Mouse (Mus musculus) kidney, postnatal 25 days (tissue): ENCODE measurements around the gene Ankrd65.
"Not testable (repeated sequence)": the region's sequence is repeated elsewhere in the genome, so short reads cannot be mapped to it uniquely, and the experiment has no call there.

Source experiments
- DNase-seq, 2 experiments: peaks; one replicate each; pipeline ENCODE4 v3.0.0; 2021; ENCODE audit warnings: mixed read lengths in 2 of 2

The Ankrd65 gene

GRCm38 (mm10) chr4:155774971-155775740 lies 15.1 kb upstream of the Ankrd65 start:
- DNase-seq: peak; percentile 75 to 86

- DNase-seq: peak; percentile 68 to 74
Observed at GRCm38 (mm10) chr4:155775855-155776254, 14.4 kb upstream of the Ankrd65 start.

GRCm38 (mm10) chr4:155776704-155777335 lies 13.4 kb upstream of the Ankrd65 start:
- DNase-seq: peak in 1 of 2 experiments; percentile 68

- DNase-seq: no peak
Observed at GRCm38 (mm10) chr4:155777816-155778215, 12.4 kb upstream of the Ankrd65 start.

GRCm38 (mm10) chr4:155779498-155779897 lies 10.7 kb upstream of the Ankrd65 start:
- no peak for DNase-seq

DNA sequence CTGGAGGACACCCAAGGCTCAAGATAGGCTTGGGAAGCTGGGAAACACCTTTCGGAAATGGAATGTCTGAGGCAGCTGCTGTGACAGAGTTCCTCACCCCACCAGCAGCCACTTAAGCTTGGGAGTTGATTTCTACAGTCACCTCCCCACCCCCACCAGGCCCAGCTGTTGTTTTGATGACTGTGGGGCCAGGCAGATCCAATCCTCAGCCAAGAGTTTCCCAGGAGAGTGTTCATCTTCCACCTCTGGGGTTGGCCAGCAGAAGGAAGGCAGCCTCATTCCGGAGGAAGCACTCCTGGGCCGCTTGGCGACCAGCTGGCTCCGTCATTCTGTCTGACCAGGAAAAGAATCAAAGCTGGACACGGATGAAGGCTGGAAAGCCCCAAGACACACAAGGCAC lies 9.3 kb upstream of the Ankrd65 start:
- peak; percentile 75 to 89 for DNase-seq

- DNase-seq: no peak
Observed at GRCm38 (mm10) chr4:155783486-155784080, 6.7 kb upstream of the Ankrd65 start.

DNA sequence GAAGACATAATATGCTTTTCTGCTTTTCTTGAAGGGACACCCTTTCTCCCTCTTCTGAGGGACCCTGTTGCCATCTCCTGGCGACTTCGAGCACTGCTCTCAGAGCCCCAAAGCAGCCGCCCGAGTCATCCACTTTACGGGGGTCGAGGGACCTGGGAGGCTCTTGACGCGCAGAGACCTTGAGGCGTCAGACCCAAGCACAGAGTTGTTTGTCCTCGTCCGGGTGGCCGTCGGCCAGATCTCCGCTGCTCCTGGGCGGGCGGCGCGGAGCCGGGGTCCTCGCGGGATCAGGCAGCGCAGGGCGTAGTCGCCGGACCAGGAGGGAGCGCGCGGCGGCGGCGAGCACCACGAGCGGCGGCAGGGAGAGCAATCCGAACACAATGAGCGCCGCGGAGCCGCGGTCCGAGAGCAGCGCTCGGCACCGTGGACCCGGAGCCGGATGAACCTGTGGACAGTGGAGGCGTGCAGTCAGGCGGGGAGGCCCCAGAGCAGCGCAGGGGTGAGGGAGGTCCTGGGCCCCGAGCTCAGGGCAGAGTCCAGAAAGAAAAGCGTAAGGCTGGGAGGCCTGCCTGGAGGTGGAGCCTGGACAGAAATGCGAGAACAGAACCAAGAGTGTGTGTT lies 6.0 kb upstream of the Ankrd65 start:
- peak; percentile 79 to 93 for DNase-seq

GRCm38 (mm10) chr4:155785246-155785645 lies 5.0 kb upstream of the Ankrd65 start:
- DNase-seq: no peak

- no peak for DNase-seq
Observed at GRCm38 (mm10) chr4:155785819-155786218, 4.4 kb upstream of the Ankrd65 start, which contains the start of gene Tmem88b. Tmem88b (minus strand) TSS chr4:155785874.

DNA sequence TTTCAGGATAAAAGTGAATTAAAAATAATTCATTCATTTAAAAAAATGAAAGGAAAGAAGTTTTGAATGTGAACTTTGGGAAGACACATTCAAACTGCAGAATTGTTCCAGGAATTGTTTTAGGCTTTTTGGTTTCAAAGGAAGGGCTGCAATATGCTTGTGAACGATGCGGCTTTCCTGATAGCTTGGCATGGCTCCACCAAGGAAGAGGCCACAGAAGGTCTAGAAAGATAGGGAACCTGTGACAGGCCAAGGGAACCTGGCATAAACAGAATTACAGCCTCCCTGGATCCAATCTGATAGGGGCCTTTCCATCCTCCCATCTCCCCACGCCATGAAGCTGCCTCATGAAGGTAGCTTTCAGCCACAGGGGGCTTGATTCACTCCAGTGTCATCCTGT lies 1.9 kb upstream of the Ankrd65 start:
- DNase-seq: no peak

GRCm38 (mm10) chr4:155788833-155789232 lies 1.4 kb upstream of the Ankrd65 start:
- not testable (repeated sequence) for DNase-seq

DNA sequence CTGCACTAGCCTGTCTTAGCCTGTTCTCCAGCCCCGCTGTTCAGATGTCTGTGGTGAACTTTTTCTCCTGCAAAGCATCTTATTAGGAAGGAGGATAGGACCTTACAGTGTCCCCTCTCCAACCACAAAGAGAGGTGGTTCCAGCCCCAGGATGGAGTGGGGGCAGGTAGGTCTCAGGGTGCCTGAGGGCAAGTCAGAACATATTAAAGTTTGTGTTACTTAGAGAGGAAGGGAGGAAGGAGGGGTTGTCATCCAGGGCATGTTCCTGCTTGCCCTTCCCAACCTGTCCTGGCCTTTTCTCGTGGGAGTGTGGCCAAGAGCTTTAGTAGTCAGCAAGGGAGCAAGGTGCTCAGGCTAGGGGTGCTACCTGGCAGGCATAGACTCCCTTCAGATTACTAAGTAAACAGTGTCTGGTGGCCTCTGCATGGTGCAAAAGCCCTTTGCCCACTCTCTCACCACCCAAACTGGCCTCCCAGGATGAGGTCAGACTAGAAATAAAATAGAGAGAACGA lies 467 bp downstream of the Ankrd65 start:
- DNase-seq: peak; percentile 58 to 81

DNA sequence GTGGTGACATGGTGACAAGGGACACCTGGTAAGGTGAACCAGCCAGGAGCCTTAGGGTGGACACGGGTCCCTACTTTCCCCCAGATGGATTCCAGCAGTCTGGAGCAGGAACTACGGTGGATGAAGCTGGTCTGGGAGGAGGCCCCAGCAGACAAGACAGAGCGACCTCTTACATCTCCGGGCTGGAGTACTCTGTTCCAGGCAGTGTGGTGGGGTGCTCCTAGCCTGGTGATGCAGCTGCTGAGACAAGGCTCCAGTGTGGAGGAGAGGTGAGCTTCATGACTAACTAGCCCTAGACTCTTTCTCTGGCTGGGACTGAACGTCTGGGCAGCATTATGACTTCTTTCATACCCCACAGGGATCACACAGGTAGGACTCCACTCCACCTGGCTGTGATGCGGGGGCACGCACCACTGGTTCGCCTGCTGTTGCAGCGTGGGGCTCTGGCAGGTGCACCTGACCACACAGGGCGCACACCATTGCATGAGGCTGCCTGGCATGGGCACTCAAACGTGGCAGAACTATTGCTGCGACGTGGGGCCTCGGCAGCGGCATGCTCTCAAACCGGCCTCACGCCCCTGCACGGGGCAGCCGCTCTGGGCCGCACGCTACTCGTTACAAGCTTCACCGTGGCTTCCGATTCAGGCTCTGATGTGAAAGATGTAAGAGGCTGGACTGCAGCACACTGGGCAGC lies 1.1 kb downstream of the Ankrd65 start:
- DNase-seq: peak; percentile 34 to 69

GRCm38 (mm10) chr4:155793730-155794129 lies 3.5 kb downstream of the Ankrd65 start:
- no peak for DNase-seq

GRCm38 (mm10) chr4:155802075-155802474 lies 11.8 kb downstream of the Ankrd65 start:
- no peak for DNase-seq

GRCm38 (mm10) chr4:155802741-155803339 lies 12.6 kb downstream of the Ankrd65 start, which contains the start of gene Mrpl20:
Mrpl20 (plus strand) TSS chr4:155802878.
- DNase-seq: peak in 1 of 2 experiments; percentile 51

GRCm38 (mm10) chr4:155803340-155804041 lies 13.3 kb downstream of the Ankrd65 start:
- peak; percentile 97 for DNase-seq

DNA sequence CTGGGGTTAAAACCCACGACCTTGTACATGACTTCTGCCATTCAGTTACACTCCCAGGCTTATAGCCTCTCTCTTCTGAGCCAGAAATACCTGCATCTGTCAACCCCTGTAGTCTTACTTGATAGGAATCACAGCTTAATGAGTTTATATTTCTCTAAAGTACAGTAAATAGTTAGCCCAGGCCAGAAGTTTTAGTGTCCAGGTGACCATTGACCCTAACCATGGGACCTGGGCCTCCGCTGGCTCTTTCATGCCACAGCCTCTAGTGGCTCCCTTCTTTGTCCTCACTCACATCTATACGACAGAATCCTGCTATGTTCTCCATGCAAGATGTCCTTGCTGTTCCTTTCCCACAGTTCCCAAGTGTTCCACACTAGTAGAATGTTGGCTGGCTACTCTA lies 17.6 kb downstream of the Ankrd65 start:
- no peak for DNase-seq

DNA sequence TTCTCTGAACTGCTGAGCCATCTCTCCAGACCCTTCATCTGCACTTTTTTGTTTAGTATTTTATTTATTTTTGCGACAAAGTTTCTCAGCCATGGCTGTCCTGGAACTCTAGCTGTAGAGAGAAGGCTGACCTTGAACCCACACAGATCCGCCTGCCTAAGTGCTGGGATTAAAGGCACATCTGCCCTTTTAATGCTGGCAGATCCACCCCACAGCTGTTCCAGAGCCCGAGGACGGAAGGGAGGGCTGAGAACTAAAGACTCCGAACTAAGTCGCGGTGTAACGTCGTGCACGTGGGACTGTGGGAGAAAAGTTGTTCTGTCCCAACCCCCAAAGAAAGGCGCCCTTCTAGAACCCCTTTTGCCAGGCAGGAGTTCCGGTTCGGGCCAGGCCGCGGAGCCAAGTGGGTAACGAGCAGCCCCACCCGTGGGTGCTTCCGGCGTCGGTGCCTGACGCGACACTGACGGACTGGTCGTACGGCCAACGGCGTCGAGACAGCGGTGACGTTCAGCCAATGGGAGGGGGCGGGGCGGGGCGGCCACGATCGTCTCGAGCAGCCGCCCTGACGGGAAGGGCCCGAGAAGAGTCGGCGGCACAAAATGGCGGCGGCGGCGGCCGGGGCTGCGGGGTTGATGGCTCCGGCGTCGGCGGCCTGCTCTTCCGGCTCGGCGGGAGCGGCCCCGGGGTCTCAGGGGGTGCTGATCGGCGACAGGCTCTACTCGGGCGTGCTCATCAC lies 21.9 kb downstream of the Ankrd65 start, which contains the start of gene Ccnl2:
Gene Ccnl2, plus strand, starts transcription at position 561 of the 736 bp plus-strand sequence.
- DNase-seq: peak; percentile 95 to 98
